Mouse (Mus musculus): ENCODE data around the gene Stra8. TPM values are rescaled to one million over a fixed set of nuclear protein-coding genes. Genes with fewer than 3 reads are reported as not detected.

Gene Stra8
- total RNA-seq, 4 experiments from 2014 or later = not detected

- no peak for DNase-seq (ENCODE audit: low spot score in 2 of 2)
These were observed 17.4 kb upstream of the Stra8 start for GRCm38 (mm10) chr6:34902578-34902977.

DNA sequence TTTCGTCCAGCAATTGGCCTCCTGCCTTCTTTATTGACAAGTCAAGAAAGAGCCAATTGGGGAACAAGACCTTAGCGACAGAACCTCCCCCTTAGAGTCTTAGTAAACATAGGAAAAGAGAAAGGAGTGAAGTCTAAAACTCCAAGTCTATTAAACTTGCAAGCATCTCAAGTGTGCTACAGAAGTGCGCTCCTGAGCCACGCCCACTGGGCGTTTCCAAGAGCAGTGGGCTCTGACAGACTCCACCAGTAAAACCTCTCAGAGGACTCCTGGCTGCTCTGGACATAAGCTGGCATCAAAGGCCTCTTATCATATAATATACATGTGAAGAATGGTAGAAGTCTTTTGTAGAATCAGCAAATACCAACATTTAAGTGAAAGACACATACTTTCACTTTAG is 16.5 kb upstream of the Stra8 start:
- no peak for DNase-seq (ENCODE audit: low spot score in 2 of 2)

DNA sequence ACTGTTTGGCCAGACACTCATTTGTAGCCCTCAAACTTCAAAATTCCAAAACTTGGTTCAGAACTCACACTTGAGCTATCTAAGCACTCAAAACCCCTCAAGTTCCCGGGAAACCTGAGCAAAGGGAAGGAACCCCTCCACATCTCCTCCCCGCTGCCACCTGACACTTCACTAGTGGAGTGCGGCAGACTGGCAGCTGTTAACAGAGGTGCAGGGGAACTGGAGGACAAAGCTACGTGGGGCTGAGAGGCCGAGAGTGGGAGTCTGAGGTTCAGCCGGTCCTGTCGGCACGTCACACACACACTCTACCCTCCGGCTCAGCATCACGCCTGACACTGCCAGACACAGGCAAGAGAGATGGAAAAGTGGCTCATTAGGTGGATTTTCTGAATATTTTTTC is 16.1 kb upstream of the Stra8 start:
- no peak for DNase-seq (ENCODE audit: low spot score in 2 of 2)

GRCm38 (mm10) chr6:34904361-34904760 is 15.6 kb upstream of the Stra8 start:
- no peak for DNase-seq (ENCODE audit: low spot score in 2 of 2)

DNA sequence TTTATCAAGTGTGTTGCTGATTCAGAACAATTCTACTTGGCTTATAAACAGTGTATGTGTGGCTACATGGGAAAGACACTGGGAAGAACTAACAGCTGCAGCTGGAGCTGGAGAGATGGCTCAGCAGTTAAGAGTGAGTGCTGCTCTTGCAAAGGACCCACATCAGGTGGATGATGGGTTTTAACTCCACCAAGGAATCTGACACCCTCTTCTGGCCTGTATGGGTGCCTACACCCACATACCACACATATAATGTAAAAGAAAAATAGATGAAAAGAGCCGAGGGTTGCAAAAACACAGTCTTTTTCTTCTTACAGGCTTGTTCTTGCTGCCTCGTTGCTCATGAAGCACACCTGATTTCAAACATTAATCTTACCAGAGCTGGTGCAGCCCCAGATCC is 13.8 kb upstream of the Stra8 start:
- DNase-seq (ENCODE audit: low spot score in 2 of 2) = no peak

DNA sequence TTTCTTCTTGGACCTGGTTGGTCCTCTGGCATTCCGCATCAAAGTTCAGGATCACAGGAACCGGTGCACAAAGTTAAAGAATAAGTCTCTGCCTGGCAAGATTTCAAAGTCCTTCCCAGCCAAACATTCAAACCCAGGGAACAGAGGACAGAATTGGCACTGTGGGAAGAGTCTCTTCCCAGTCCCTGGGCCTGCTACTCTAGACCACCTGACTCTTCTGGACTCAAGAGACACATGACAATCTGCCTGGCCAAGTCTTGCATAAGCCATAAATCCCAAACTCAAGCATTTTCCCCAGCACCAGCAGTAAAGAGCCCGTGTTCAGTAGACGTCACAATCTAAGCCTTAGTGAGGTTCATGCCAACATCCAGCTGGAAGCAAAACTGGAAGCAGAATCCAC is 13.3 kb upstream of the Stra8 start:
- peak in 1 of 2 experiments; percentile 33 for DNase-seq (ENCODE audit: low spot score in 2 of 2)

GRCm38 (mm10) chr6:34907121-34907614 is 12.8 kb upstream of the Stra8 start:
- no peak for DNase-seq (ENCODE audit: low spot score in 2 of 2)

DNA sequence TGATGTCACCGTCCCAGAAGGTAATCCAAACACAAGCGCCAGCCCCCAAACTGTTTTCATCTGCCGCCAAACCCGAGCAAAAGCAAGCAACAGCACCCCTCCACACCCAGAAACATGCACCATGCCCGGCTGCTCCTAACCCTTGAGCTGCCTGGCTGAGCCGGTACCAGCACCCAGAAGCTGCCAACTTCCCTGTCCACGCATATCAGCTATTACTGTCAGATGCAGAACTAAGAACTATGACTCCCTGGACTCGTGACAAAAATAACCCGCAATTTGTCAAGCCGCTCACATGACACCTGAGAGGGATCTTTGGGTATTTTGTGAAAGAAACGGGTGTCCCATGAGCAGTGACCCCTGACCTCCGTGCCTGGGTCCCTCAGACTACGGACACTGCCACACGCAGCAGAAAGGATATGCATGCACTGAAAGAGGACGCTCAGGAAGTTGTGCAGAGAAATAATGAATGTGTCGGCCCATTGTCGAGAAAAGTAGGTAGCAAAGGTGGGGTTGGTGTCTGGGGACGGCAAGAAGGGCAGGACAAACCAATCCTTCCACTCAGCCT is 12.2 kb upstream of the Stra8 start:
- no peak for DNase-seq (ENCODE audit: low spot score in 2 of 2)

GRCm38 (mm10) chr6:34909631-34910345 is 10.2 kb upstream of the Stra8 start:
- no peak for DNase-seq (ENCODE audit: low spot score in 2 of 2)

- peak; percentile 85 to 90 for DNase-seq (ENCODE audit: low spot score in 2 of 2)
These were observed 9.4 kb upstream of the Stra8 start, which contains the start of gene Wdr91 for GRCm38 (mm10) chr6:34910371-34911219. Gene Wdr91, minus strand, starts transcription at chr6:34910876.

- DNase-seq (ENCODE audit: low spot score in 2 of 2) = no peak
These were observed 6.5 kb upstream of the Stra8 start for GRCm38 (mm10) chr6:34913341-34914040.

GRCm38 (mm10) chr6:34914462-34914861 is 5.5 kb upstream of the Stra8 start:
- no peak for DNase-seq (ENCODE audit: low spot score in 2 of 2)

DNA sequence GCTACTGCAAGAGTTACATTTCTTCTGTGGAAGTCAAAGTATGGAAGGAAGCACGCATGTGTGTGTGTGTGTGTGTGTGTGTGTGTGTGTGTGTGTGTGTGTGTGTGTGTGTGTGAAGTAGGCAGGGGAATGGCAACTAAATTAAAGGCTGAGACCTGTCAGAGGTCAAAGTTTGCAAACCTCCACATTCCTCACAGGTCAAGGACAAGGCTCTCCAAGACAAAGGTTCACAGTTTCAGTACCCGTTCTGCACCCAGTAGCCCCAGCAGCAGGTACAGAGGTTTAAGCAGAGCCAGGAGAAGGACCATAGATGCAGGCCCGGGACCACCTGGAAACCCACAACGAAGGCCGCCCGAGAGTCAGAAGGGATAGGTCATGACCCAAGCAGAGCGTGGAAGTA is 817 bp upstream of the Stra8 start:
- DNase-seq (ENCODE audit: low spot score in 2 of 2) = no peak

- DNase-seq (ENCODE audit: low spot score in 2 of 2) = no peak
These were observed 668 bp downstream of the Stra8 start for GRCm38 (mm10) chr6:34920631-34921030.

- DNase-seq (ENCODE audit: low spot score in 2 of 2) = no peak
These were observed 2.0 kb downstream of the Stra8 start for GRCm38 (mm10) chr6:34921941-34922340.

DNA sequence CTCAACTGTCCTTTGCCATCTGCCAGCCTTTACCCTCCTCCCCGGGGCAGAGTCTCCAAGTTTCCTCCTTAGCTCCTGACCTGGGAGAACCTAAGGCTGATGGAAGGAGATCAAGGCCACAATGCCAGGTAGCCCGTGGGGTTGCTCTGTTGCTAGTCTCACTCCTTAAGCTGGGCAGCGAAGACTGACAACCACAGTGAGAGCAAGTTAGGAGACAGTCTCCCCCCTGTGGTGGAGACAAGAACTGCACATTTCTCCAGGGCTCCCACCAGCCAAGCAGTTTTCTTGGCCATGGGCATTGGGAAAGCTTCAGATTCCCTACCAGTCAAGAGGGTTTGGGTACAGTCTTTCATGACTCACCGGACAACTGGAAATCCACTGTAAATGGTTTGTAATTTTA is 7.2 kb downstream of the Stra8 start:
- peak; percentile 42 to 50 for DNase-seq (ENCODE audit: low spot score in 2 of 2)

- no peak for DNase-seq (ENCODE audit: low spot score in 2 of 2)
These were observed 7.6 kb downstream of the Stra8 start for GRCm38 (mm10) chr6:34927594-34927993.

DNA sequence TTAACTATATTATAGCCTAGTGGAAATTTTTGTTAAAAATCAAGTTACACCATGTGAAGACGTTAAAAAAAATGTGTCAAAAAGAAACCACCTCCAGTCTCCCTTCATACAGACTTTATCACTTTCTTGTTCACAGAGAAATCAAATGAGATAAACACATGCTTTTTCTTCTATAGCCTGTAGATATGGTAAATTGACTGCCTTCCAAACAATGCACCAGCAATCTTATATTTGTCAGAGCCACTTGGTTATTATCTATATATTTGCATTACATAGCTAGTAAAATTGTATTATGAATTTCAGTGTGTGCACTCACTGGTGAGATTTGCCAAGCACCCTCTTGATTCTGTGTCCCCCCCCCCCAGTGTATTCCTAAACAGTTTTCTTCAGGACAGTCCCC is 12.7 kb downstream of the Stra8 start:
- DNase-seq (ENCODE audit: low spot score in 2 of 2) = no peak

- no peak for DNase-seq (ENCODE audit: low spot score in 2 of 2)
These were observed 16.8 kb downstream of the Stra8 start for GRCm38 (mm10) chr6:34936743-34937142.

- DNase-seq (ENCODE audit: low spot score in 2 of 2) = no peak
These were observed 18.4 kb downstream of the Stra8 start for GRCm38 (mm10) chr6:34938280-34938928.

DNA sequence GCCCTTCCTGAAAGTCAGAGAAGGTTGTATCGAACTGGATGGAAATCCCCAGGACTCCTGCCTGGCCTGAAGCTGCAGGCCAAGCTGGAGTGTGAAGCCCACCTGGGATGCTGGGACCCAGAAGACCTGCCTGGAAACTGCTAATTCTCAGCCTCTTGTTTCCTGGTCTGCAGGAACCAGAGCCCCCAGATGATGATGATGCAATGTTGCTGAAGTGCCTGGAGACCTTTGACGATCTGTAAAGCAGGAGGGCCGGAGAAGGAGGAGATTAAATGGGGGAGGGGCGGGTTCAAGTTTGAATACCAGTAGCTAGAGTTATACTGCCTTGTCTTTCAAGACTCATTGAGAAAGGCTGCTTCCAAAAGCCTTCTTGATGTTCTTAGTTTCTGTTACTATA is 19.0 kb downstream of the Stra8 start:
- DNase-seq (ENCODE audit: low spot score in 2 of 2) = no peak
